Mouse (Mus musculus) A20 (cell line): ENCODE data around the gene Nedd8.

Experiments used
- DNase-seq: peaks from one replicate; pipeline ENCODE4 v3.0.0-alpha.2; 2011; ENCODE audit warnings: low read depth, low spot score

Gene Nedd8

GRCm38 (mm10) chr14:55615876-55616275, 56.0 kb downstream of the Nedd8 start:
- no peak for DNase-seq

DNA sequence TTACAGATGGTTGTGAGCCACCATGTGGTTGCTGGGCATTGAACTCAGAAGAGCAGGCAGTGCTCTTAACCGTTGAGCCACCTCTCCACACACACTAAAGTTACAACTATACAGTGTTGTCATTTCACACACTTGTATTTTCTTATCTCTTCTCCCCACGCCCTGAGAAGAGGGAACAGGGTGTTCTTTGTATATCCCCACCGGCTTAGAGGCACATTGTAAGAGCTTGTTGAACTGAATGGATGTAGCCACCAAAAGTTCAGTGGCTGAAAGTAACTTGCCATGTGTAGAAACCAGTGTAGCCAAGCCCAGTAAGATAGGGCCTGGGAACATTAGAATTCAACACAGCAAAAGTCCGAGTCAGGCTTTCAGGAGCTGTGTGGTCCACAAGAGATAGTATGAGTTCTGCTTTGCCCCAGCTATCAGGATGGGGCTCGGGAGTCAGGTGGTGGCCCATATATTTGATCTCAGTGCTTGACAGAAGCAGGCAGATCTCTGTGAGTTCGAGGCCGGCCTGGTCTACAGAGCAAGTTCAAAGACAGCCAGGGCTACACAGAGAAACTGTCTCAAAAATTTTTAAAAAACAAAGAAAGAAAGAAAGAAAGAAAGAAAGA, 57.3 kb downstream of the Nedd8 start:
- DNase-seq = no peak

DNA sequence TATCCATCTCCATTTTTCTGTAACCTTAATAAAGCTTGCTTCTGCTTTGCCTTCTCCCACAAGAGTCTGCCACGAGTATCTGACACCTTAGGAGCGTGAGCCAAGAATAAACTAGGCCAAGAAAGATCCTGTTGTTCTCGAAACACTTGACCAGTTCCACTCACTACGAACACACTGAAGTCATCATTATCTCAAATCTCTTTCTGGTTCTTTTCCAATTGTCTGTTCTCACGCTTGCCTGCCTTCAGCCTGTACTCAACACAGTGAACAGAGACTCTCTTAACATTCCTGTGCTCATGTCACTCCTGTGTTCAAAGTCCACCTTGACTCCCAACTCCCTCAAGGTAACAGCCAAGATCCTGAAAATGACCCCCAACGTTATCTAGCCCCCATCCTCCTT, 58.6 kb downstream of the Nedd8 start:
- DNase-seq = no peak
